Mouse (Mus musculus) hindbrain, embryonic 12.5 days (tissue): ENCODE data around the gene Dzip1. TPM values are rescaled to one million over a fixed set of nuclear protein-coding genes. Genes with fewer than 3 reads are reported as not detected.
A peak's percentile ranks its signal among the peaks of the same experiment; 100 is the strongest.

Experiments used
- ATAC-seq: fragments of 200-750 bp; cut with Nextera tagmentation; 2 replicates; pipeline ENCODE4 v1.8.0; 2017; ENCODE audit warnings: moderate TSS enrichment; ENCODE audit not compliant: low FRiP score
- H3K27ac ChIP-seq: fragments of 300-500 bp; sonication (generic); 2 replicates; pipeline ENCODE4 v1.5.1; 2016; ENCODE audit warnings: mild to moderate bottlenecking
- H3K27me3 ChIP-seq: fragments of 300-500 bp; sonication (generic); 2 replicates; pipeline ENCODE4 v1.6.1; 2016; ENCODE audit warnings: mild to moderate bottlenecking
- H3K36me3 ChIP-seq: fragments of 300-500 bp; sonication (generic); 2 replicates; pipeline ENCODE4 v1.6.1; 2016; ENCODE audit warnings: mild to moderate bottlenecking
- H3K4me1 ChIP-seq: fragments of 300-500 bp; sonication (generic); 2 replicates; pipeline ENCODE4 v1.6.1; 2016
- H3K4me2 ChIP-seq: fragments of 300-500 bp; sonication (generic); replicated peaks from 2 replicates; pipeline ENCODE4 v1.6.1; 2016; ENCODE audit warnings: mild to moderate bottlenecking
- H3K4me3 ChIP-seq: fragments of 300-500 bp; sonication (generic); 2 replicates; pipeline ENCODE4 v1.5.1; 2016; ENCODE audit warnings: mild to moderate bottlenecking
- H3K9ac ChIP-seq: fragments of 300-500 bp; sonication (generic); 2 replicates; pipeline ENCODE4 v1.6.1; 2016; ENCODE audit warnings: mild to moderate bottlenecking, moderate library complexity
- H3K9me3 ChIP-seq: fragments of 300-500 bp; sonication (generic); replicated peaks from 2 replicates; pipeline ENCODE4 v1.6.1; 2016; ENCODE audit warnings: mild to moderate bottlenecking
- whole genome bisulfite sequencing: fragments of 180-500 bp; shearing (Covaris S2); methylation state at CpG from one replicate; pipeline ENCODE4 v1.1.7; 2016; 5-methylcytosine and 5-hydroxymethylcytosine counted together
- polyA plus RNA-seq: library from polyadenylated mRNA; unstranded; fragments of >200 nt; fragmentation: Nextera tagmentation; extraction: Ambion mirVana; gene quantifications from 2 replicates; pipeline ENCODE4 v1.2.1, GENCODE M21; 2016

The Dzip1 gene
- polyA plus RNA-seq, 1 experiment from 2014 or later: 46.3 TPM

DNA sequence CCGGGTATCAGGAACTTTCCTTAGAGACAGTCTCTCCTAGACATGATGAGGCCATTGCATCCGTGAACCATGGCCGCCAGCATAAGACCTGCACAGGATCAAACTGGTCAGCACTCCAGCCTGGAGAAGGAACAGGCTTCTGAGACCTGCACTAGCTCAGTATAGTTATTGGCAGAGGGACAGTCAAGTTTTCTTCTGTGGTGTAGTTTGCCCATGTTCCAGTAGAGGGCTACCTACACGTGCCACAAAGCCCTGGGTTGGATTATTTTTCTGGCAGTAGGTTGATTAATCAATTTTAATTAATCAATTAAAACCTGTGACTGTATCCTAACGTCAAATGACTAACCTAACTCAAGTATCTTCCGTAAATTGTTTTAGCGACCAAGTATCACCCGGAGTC, 6.2 kb downstream of the Dzip1 start:
- peaks cover 5% of the 10 kb centered on the region for H3K27me3 ChIP-seq
- H3K4me1 ChIP-seq: peaks cover 33% of the 10 kb centered on the region
- WGBS: 71% methylated on average over 8 of the region's 8 CpGs
- H3K9ac ChIP-seq: no peak overlapping the region
- no peak overlapping the region for H3K27ac ChIP-seq
- H3K4me3 ChIP-seq: no peak overlapping the region
- peaks cover 41% of the 10 kb centered on the region for H3K36me3 ChIP-seq
- no peak overlapping the region for H3K4me2 ChIP-seq
- ATAC-seq: no peak
- no peaks in the 10 kb centered on the region for H3K9me3 ChIP-seq

DNA sequence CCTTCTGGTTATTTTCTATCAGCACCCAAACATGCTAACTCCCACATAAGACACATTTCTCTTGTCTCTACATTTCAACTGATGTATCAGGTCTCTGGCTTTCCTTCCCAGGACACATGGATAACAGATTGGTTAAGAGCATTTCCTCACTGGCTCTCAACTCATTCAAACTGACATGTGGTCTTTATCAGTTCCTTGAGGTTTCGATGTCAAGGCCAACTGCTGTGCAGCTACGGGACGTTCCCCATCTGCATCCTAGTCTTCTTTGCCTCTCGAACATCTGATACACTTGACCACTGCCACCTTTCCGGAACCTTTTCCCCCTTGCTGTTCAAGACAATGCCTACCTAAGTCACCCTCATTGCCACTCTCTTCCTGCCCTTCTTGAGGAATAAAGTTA, 11.6 kb downstream of the Dzip1 start:
- no peaks in the 10 kb centered on the region for H3K27me3 ChIP-seq
- H3K9me3 ChIP-seq: no peaks in the 10 kb centered on the region
- no peak overlapping the region for H3K9ac ChIP-seq
- no peak overlapping the region for H3K4me3 ChIP-seq
- peaks cover 80% of the 10 kb centered on the region for H3K36me3 ChIP-seq
- no peak overlapping the region for H3K4me2 ChIP-seq
- no peak overlapping the region for H3K27ac ChIP-seq
- no peak for ATAC-seq
- WGBS: 79% methylated on average over 5 of the region's 5 CpGs
- peaks cover 4% of the 10 kb centered on the region; the same call in 1 of the 2 replicates for H3K4me1 ChIP-seq

DNA sequence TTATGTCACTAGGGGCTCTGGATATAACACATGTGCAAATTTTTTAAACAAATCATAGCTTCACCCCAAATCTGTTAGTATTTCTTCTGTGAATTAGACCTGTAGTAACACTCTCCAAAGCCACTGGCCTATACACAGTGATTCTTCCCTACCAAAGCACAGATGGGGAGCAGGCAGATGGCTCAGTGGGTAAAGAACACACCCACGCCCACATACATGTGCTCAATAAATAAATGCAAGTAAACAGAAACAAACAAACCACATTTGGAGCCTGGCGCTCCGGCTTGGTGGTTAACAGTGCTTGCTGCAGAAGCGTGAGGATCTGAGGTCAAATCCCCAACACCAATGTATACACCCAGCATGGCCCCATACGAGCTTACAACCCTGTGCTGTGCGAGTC, 13.7 kb downstream of the Dzip1 start:
- H3K9ac ChIP-seq: no peak overlapping the region
- H3K9me3 ChIP-seq: no peaks in the 10 kb centered on the region
- H3K27me3 ChIP-seq: no peaks in the 10 kb centered on the region
- 89% methylated on average over 6 of the region's 6 CpGs for WGBS
- no peak overlapping the region for H3K4me3 ChIP-seq
- peaks cover 87% of the 10 kb centered on the region for H3K36me3 ChIP-seq
- H3K27ac ChIP-seq: no peak overlapping the region
- peaks cover 4% of the 10 kb centered on the region; the same call in 1 of the 2 replicates for H3K4me1 ChIP-seq
- no peak overlapping the region for H3K4me2 ChIP-seq
- ATAC-seq: no peak

DNA sequence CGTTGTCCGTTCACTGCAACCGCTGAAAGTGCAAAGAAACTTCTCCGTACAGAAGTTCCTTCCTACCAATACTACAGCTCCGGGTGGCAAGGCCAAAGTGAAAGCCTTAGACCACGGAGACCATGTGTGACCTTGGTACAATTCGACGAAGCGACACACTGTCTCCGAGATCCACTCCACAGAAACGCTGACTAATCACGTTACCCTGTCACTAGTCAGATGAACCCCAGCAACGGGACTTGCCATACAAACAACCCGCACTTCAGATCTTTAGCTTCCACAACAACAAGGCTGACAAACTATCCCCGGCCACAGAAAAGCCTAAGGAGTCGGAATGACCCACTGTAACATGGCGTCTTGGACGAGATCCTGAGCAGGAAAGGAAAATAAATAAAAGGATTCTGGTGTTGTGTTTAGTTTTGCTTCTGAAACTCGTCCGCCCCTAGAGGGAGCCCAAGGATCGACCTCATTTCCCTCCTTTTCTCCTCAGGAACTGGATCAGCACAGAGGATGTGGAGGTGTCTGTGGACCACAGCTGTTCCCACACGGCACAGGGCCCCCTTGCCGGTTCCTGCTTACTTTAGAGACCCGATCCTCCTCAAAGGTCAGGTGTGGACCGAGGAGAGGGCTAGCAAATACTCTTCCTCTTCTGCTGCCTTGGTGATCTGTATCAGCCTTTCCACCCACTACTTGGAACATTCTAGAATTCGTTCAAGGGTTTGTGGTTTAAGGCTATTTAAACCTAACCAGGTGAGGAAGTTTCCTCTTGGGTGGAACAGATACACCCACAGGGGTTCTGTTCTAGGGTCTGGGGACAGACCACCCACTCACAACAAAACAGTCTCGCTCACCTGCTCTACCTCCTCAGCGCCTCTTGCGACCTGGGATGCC, 14.7 kb downstream of the Dzip1 start:
- no peak overlapping the region for H3K9ac ChIP-seq
- no peak overlapping the region for H3K4me3 ChIP-seq
- H3K4me2 ChIP-seq: no peak overlapping the region
- no peaks in the 10 kb centered on the region for H3K9me3 ChIP-seq
- ATAC-seq: peak; percentile 43; the same call in 1 of the 2 replicates
- H3K27me3 ChIP-seq: no peaks in the 10 kb centered on the region
- peaks cover 86% of the 10 kb centered on the region for H3K36me3 ChIP-seq
- H3K4me1 ChIP-seq: peaks cover 4% of the 10 kb centered on the region; the same call in 1 of the 2 replicates
- 70% methylated on average over 29 of the region's 29 CpGs for WGBS
- H3K27ac ChIP-seq: no peak overlapping the region

DNA sequence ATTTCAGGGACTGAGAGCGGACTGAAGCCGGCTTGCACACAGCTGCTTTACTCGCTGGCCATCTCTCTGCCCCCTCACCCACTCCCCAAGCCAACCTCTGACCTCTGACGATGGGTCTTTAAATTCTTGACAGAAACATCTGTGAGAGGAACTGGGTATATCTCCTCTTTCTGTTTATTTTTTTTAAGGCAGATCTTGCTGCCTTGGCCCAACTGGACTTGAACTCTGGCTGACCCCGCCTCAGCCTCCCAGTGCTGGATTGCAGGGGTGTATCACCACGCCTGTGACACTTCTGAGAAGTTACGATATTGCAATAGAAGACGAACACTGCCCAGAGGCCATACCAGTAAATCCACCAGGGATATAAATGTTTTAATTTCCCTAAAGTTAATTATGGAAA, 15.4 kb downstream of the Dzip1 start:
- H3K9ac ChIP-seq: no peak overlapping the region
- peaks cover 86% of the 10 kb centered on the region for H3K36me3 ChIP-seq
- no peak overlapping the region for H3K4me2 ChIP-seq
- peaks cover 4% of the 10 kb centered on the region; the same call in 1 of the 2 replicates for H3K4me1 ChIP-seq
- H3K27me3 ChIP-seq: no peaks in the 10 kb centered on the region
- no peak for ATAC-seq
- H3K9me3 ChIP-seq: no peaks in the 10 kb centered on the region
- H3K27ac ChIP-seq: no peak overlapping the region
- WGBS: 90% methylated on average over 8 of the region's 8 CpGs
- H3K4me3 ChIP-seq: no peak overlapping the region

DNA sequence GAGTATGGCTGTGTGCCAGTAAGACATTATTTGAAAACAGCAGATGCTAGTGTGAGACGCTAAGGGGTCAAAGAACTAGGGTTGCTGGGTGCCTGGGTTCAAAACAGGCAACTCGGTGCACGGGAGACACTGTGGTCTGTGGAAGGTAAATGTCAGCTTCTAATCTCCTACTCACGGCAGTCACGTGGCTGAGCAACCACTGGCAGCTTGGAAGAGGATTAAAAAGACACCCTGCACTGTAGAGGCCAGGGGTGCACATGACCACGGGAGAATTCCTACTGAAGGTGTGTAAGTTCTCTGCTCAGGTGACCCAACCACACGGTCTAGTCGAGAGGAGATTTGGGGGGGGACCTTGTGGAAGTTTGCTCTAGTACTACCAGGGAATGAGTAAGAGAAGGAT, 17.7 kb downstream of the Dzip1 start:
- H3K4me1 ChIP-seq: peaks cover 10% of the 10 kb centered on the region; the same call in 1 of the 2 replicates
- WGBS: 91% methylated on average over 8 of the region's 8 CpGs

DNA sequence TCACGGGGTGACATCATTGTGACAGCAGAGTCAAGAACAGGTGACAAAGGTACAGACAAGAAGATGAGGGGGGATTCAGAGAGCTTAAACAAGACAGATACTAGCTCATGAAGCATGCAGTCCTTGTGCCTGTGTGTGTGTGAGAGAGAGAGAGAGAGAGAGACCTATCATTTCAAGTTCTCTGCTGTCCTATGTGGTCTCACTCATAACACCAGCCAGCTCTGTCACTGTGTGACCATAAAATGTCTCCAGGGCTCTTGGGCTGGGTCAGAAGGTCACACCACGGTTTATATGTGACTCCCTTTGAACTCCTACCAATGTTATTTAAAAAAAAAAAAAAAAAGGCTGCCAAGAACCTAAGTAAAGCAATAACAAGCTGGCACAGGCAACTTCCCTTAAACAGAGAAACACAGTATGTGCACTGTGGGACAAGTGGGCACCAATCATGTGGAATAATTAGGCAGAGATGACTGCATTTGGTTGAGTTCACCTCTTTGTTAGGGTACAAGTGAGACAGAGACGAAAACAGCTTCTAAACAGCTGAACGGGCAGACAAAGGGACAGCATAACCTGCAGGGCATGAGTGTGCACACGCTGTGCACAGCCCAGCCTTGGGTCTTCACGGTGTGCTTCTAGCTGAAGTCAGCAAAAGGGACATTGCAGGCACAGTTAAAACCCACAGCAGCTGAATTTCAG, 21.2 kb downstream of the Dzip1 start:
- 35% methylated on average over 6 of the region's 6 CpGs for WGBS
- Histone ChIP-seq H3K36me3 (peaks cover 88% of the 10 kb centered on the region), H3K9me3 (0 out of 2 replicates have a peak, but pooled peaks cover 2% of the 10 kb centered on the region), H3K4me2 (no peak overlapping the region), H3K4me3 (no peak overlapping the region), H3K27ac (no peak overlapping the region), H3K9ac (no peak overlapping the region), H3K27me3 (no peaks in the 10 kb centered on the region), H3K4me1 (peaks cover 7% of the 10 kb centered on the region; the same call in 1 of the 2 replicates)
- peak; percentile 69; the same call in 1 of the 2 replicates for ATAC-seq

More for the DNA sequence above, 17.7 kb downstream of the Dzip1 start:
- Histone ChIP-seq H3K9ac (no peak overlapping the region), H3K9me3 (no peaks in the 10 kb centered on the region), H3K4me2 (no peak overlapping the region), H3K27ac (no peak overlapping the region), H3K36me3 (peaks cover 90% of the 10 kb centered on the region), H3K27me3 (no peaks in the 10 kb centered on the region), H3K4me3 (no peak overlapping the region)
- no peak for ATAC-seq

DNA sequence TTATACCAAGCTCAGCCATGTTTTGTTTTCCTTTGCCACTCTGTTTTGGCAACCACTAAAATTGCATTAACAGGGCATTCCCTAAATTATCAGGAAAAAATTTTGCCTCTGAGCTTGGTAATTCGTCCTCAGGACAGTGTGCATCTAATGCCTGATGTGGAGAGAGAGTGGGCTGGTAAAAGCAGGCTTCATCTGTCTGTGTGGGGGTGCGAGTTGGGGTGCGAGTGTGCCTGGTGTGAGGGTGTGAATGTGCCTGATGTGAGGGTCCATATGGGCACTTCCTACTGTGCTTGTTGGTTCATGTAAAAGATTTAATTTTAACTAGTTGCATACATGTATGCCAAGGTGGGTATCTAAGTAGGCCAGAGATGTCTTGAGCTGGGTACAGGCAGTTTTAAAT, 21.9 kb downstream of the Dzip1 start:
- WGBS: 85% methylated on average over 3 of the region's 3 CpGs
- Histone ChIP-seq H3K4me2 (no peak overlapping the region), H3K4me3 (no peak overlapping the region), H3K9me3 (0 out of 2 replicates have a peak, but pooled peaks cover 2% of the 10 kb centered on the region), H3K27me3 (no peaks in the 10 kb centered on the region), H3K27ac (no peak overlapping the region), H3K9ac (no peak overlapping the region), H3K4me1 (peaks cover 7% of the 10 kb centered on the region; the same call in 1 of the 2 replicates), H3K36me3 (peaks cover 88% of the 10 kb centered on the region)
- no peak for ATAC-seq

DNA sequence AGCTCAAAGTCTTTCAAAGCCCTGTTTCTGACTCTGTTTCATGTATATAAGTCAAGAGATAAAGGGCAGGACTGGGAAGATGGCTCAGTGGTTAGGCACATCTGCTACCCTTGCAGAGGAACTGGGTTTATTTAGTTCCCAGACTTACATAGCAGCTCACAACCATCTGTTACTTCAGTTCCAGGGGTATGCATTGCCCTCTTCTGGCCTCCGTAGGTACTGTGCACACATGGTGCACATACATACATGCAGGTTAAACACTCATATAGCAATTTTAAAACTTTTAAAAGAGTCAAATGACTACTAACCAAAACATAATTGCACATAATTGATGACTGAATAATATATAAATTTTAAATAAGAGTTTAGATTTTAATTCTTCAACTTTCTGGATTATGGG, 24.3 kb downstream of the Dzip1 start:
- peaks cover 88% of the 10 kb centered on the region for H3K36me3 ChIP-seq
- 100% methylated on average over 1 of the region's 1 CpGs for WGBS
- H3K9ac ChIP-seq: no peak overlapping the region
- H3K9me3 ChIP-seq: 0 out of 2 replicates have a peak, but pooled peaks cover 2% of the 10 kb centered on the region
- no peak overlapping the region for H3K4me2 ChIP-seq
- no peak overlapping the region for H3K27ac ChIP-seq
- no peaks in the 10 kb centered on the region for H3K27me3 ChIP-seq
- H3K4me1 ChIP-seq: peaks cover 7% of the 10 kb centered on the region; the same call in 1 of the 2 replicates
- H3K4me3 ChIP-seq: no peak overlapping the region
- ATAC-seq: no peak

DNA sequence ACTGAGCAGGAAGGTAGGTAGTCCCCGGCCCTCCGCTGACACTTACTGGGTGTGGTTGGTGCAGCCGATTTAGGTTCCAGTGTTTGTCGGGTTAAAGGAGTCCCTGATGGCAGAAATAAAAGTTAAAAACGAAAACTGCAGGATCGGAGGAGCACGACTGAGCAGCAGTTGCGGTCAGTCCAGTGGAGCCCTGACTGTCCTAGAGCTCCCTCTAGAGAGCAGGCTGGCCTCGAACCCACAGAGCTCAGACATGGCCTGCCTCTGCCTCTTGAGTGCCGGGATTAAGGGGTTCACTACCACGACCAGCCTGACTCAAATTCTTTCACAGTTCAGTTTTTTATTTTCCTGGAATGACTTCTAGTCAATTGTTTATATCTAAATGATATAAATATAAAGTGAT, 25.3 kb downstream of the Dzip1 start:
- Histone ChIP-seq H3K27ac (no peak overlapping the region), H3K4me1 (peaks cover 7% of the 10 kb centered on the region; the same call in 1 of the 2 replicates), H3K27me3 (no peaks in the 10 kb centered on the region), H3K4me3 (no peak overlapping the region), H3K9me3 (0 out of 2 replicates have a peak, but pooled peaks cover 2% of the 10 kb centered on the region), H3K9ac (no peak overlapping the region), H3K36me3 (peaks cover 93% of the 10 kb centered on the region), H3K4me2 (no peak overlapping the region)
- no peak for ATAC-seq
- WGBS: 89% methylated on average over 11 of the region's 11 CpGs

DNA sequence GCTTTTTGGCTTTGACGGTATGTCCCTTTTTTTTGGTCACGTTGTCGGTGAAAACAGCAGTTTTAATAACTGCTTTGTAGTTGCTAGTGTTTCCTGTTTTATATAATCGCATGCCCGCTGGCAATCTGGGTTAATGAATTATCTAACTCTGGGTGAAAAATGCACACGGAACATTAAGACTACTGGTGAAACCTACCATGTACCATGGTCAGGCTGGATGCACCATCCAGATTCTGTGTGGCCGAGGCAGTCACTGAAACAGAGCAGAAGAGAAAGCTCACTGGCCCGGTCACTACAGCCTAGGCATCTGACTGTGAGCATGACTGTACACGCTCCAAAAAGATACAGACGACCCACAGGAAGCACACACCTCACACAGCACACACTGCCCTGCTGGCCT, 29.6 kb downstream of the Dzip1 start:
- H3K27ac ChIP-seq: no peak overlapping the region
- WGBS: 94% methylated on average over 10 of the region's 10 CpGs
- H3K4me3 ChIP-seq: no peak overlapping the region
- no peaks in the 10 kb centered on the region for H3K9me3 ChIP-seq
- H3K4me1 ChIP-seq: no peaks in the 10 kb centered on the region
- H3K36me3 ChIP-seq: peaks cover 88% of the 10 kb centered on the region
- H3K4me2 ChIP-seq: no peak overlapping the region
- ATAC-seq: no peak
- H3K9ac ChIP-seq: no peak overlapping the region
- no peaks in the 10 kb centered on the region for H3K27me3 ChIP-seq

DNA sequence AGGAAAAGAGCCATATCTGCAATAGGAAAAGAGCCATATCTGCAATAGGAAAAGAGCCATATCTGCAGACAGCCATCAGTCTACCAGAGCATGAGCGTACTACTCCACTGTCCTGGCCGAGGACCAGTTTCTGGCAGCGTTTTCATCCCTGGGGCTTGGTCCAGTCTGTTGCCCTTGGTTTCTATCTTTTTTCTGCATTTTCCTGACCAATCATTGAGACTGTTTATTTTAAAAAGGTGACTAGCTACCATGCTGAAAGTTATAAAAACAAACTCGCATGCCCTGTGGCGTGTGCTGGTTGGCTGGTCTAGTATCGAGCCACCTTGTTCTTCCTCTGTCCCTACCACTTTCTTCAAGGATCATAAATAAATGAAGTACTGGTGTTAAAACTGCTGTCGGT, 30.0 kb downstream of the Dzip1 start:
- no peak overlapping the region for H3K4me3 ChIP-seq
- no peak overlapping the region for H3K9ac ChIP-seq
- WGBS: 91% methylated on average over 7 of the region's 7 CpGs

More for the DNA sequence above, 30.0 kb downstream of the Dzip1 start:
- Histone ChIP-seq H3K4me2 (no peak overlapping the region), H3K27me3 (no peaks in the 10 kb centered on the region), H3K4me1 (no peaks in the 10 kb centered on the region), H3K27ac (no peak overlapping the region), H3K9me3 (no peaks in the 10 kb centered on the region), H3K36me3 (peaks cover 85% of the 10 kb centered on the region)
- no peak for ATAC-seq
